18 mouse cellular contexts compared by ENCODE assay signal in genomic region chr1:150800611-150801263, GRCm38 (mm10).
DNase-seq lines count a peak whose midpoint lies in the region; ATAC-seq and TF ChIP-seq lines count a peak whose summit lies in the region.
"Had no signal": no experiment of that assay in that cellular context is flagged by ENCODE, and none has a peak within 500 bp of the region (broad histone marks: within the 10 kb centered on the region; RNA-seq: fewer than 3 reads in every experiment).

No protein-coding gene starts in this region.

- TF ChIP-seq CTCF in brain, embryonic 14.5 days (IDR thresholded peaks at IDR 0.05; ENCODE audit: borderline replicate concordance, extremely low read depth, insufficient read depth, insufficient read length): no peak
- TF ChIP-seq CTCF in stomach, postnatal 0 days (IDR thresholded peaks at IDR 0.05; ENCODE audit: low read depth): no peak

- intact Hi-C loops in left cerebral cortex, postnatal 4 days (cut with DNase I): no loop called here

- H3K4me1 ChIP-seq in stomach, postnatal 0 days (replicated peaks; ENCODE audit: control insufficient read depth, insufficient read depth): no peaks in the 10 kb centered on the region
- H3K4me1 ChIP-seq: heart, embryonic 10.5 days; hindbrain, embryonic 12.5 days; limb, embryonic 13.5 days had no signal

- no peak for TF ChIP-seq EP300 in stomach, postnatal 0 days (optimal IDR thresholded peaks at IDR 0.05)

- DNase-seq in cerebellum, postnatal 10 days: peak; percentile 18 to 38
- DNase-seq in cerebellum, postnatal 25 days: no peak
- DNase-seq in left cerebral cortex, postnatal 4 days: peak; percentile 11
- no peak for DNase-seq in left cerebral cortex, adult 8-10 months (ENCODE audit: low spot score in 2 of 2)
- peak; percentile 25 for DNase-seq in brain, embryonic 14.5 days (ENCODE audit: low read depth)
- DNase-seq in lung, postnatal 10 days: peak; percentile 53
- no peak for DNase-seq in stomach, postnatal 0 days (ENCODE audit: low spot score)
- DNase-seq in thymus, postnatal 14 days: no peak
- DNase-seq: adrenal gland, postnatal 14 days; cerebellum, adult 11 months; gastrocnemius, adult 2 months; heart, postnatal 14 days; thymus, adult 18-20 months had no signal

- H3K27ac ChIP-seq in stomach, postnatal 0 days (replicated peaks): no peak overlapping the region
- H3K27ac ChIP-seq: gastrocnemius, adult 2 months; heart, embryonic 10.5 days; hindbrain, embryonic 12.5 days; limb, embryonic 13.5 days had no signal

- no peak for TF ChIP-seq POLR2A in brain, embryonic 14.5 days (IDR thresholded peaks at IDR 0.05; ENCODE audit: borderline replicate concordance, extremely low read depth, insufficient read depth, insufficient read length, poor library complexity, severe bottlenecking)

- no peak for ATAC-seq in stomach, postnatal 0 days (ENCODE audit: low FRiP score, low TSS enrichment)
- ATAC-seq: activated CD4-positive, CD25-positive, alpha-beta regulatory T cell, adult 4 months; inflammation-experienced regulatory T-cells, adult 6 months had no signal

- 66% methylated on average over 8 of the region's 8 CpGs for WGBS in stomach, postnatal 0 days

- H3K9ac ChIP-seq in stomach, postnatal 0 days (ENCODE audit: low read length): no peak overlapping the region
- H3K9ac ChIP-seq: hindbrain, embryonic 12.5 days; limb, embryonic 13.5 days had no signal

- H3K4me3 ChIP-seq in stomach, postnatal 0 days (ENCODE audit: low read depth, low read length): no peak overlapping the region
- H3K4me3 ChIP-seq: gastrocnemius, adult 2 months; heart, embryonic 10.5 days; hindbrain, embryonic 12.5 days; limb, embryonic 13.5 days had no signal

- no peak overlapping the region for H3K4me2 ChIP-seq in stomach, postnatal 0 days (replicated peaks; ENCODE audit: low read depth)
- H3K4me2 ChIP-seq: hindbrain, embryonic 12.5 days; limb, embryonic 13.5 days had no signal

- no peaks in the 10 kb centered on the region for H3K9me3 ChIP-seq in stomach, postnatal 0 days (ENCODE audit: control insufficient read depth, low read length)
- H3K9me3 ChIP-seq: heart, embryonic 10.5 days; hindbrain, embryonic 12.5 days; limb, embryonic 13.5 days had no signal

- no peaks in the 10 kb centered on the region for H3K27me3 ChIP-seq in stomach, postnatal 0 days (ENCODE audit: control insufficient read depth, insufficient read depth, low read length)
- H3K27me3 ChIP-seq: hindbrain, embryonic 12.5 days; limb, embryonic 13.5 days had no signal

- no peaks in the 10 kb centered on the region for H3K36me3 ChIP-seq in stomach, postnatal 0 days (ENCODE audit: control insufficient read depth, insufficient read depth, low read length)
- H3K36me3 ChIP-seq: hindbrain, embryonic 12.5 days had no signal

Comparison
In these comparisons a context has a peak if more than half of its experiments do, and no peak if none do; other contexts are left out.
1. DNase-seq: peak in cerebellum, postnatal 10 days (2 of 2), left cerebral cortex, postnatal 4 days (single experiment), brain, embryonic 14.5 days (single experiment) and lung, postnatal 10 days (single experiment); none in cerebellum, postnatal 25 days (0 of 2), left cerebral cortex, adult 8-10 months (0 of 2), stomach, postnatal 0 days (single experiment) and thymus, postnatal 14 days (single experiment).